Mouse (Mus musculus): ENCODE data around the gene Tex14.
"Not testable (repeated sequence)": the region's sequence is repeated elsewhere in the genome, so short reads cannot be mapped to it uniquely, and the experiment has no call there.

Gene Tex14

GRCm38 (mm10) chr11:87448476-87449199 lies 43.8 kb downstream of the Tex14 start:
- peak; percentile 44 to 48 for DNase-seq

GRCm38 (mm10) chr11:87449200-87449547 lies 44.3 kb downstream of the Tex14 start:
- no peak for DNase-seq

GRCm38 (mm10) chr11:87449847-87450246 lies 45.0 kb downstream of the Tex14 start:
- DNase-seq, result not testable (repeated sequence)

- not testable (repeated sequence) for DNase-seq
Measured at GRCm38 (mm10) chr11:87452779-87453178, 47.9 kb downstream of the Tex14 start.

GRCm38 (mm10) chr11:87453216-87454034 lies 48.6 kb downstream of the Tex14 start:
- no peak for DNase-seq

- DNase-seq, result no peak
Measured at GRCm38 (mm10) chr11:87454035-87454690, 49.3 kb downstream of the Tex14 start.

GRCm38 (mm10) chr11:87455573-87455972 lies 50.7 kb downstream of the Tex14 start:
- no peak for DNase-seq

- no peak for DNase-seq
Measured at GRCm38 (mm10) chr11:87455984-87456383, 51.1 kb downstream of the Tex14 start.

GRCm38 (mm10) chr11:87460566-87460965 lies 55.7 kb downstream of the Tex14 start:
- DNase-seq, result no peak

GRCm38 (mm10) chr11:87461780-87462460 lies 57.1 kb downstream of the Tex14 start:
- peak; percentile 74 to 82 for DNase-seq

GRCm38 (mm10) chr11:87462461-87463242 lies 57.8 kb downstream of the Tex14 start:
- no peak for DNase-seq

GRCm38 (mm10) chr11:87463243-87463540 lies 58.3 kb downstream of the Tex14 start:
- no peak for DNase-seq

- not testable (repeated sequence) for DNase-seq
Measured at GRCm38 (mm10) chr11:87463792-87464430, 59.0 kb downstream of the Tex14 start.

GRCm38 (mm10) chr11:87465990-87466593 lies 61.2 kb downstream of the Tex14 start:
- no peak for DNase-seq

- no peak for DNase-seq
Measured at GRCm38 (mm10) chr11:87467491-87468277, 62.8 kb downstream of the Tex14 start.

GRCm38 (mm10) chr11:87468278-87468655 lies 63.4 kb downstream of the Tex14 start:
- DNase-seq, result no peak

GRCm38 (mm10) chr11:87468706-87469315 lies 63.9 kb downstream of the Tex14 start:
- DNase-seq, result no peak

- peak; percentile 62 to 69 for DNase-seq
Measured at GRCm38 (mm10) chr11:87470807-87471698, 66.2 kb downstream of the Tex14 start.

- DNase-seq, result not testable (repeated sequence)
Measured at GRCm38 (mm10) chr11:87471699-87471997, 66.8 kb downstream of the Tex14 start.

Data from cerebellum, postnatal 36 days (tissue).